Mouse (Mus musculus): ENCODE results near the gene Prdx2. TPM values are rescaled to one million over a fixed set of nuclear protein-coding genes. Genes with fewer than 3 reads are reported as not detected.
A peak's percentile ranks its signal among the peaks of the same experiment; 100 is the strongest.

Prdx2 gene
- total RNA-seq, 2 experiments from 2014 or later: 633 to 676 TPM

GRCm38 (mm10) chr8:84976763-84977434 lies 7.5 kb downstream of the Prdx2 start:
- no peak for DNase-seq
- intact Hi-C loops (cut with DNase I): loop anchor here (5.0 kb wide), 2 partner anchors 50 to 315 kb away; partner anchors contain the start of genes Asna1, Ier2 and Trir

GRCm38 (mm10) chr8:84977435-84978247 lies 8.3 kb downstream of the Prdx2 start:
- DNase-seq: peak; percentile 70 to 82
- intact Hi-C loops (cut with DNase I): loop anchor here (5.0 kb wide), 2 partner anchors 50 to 315 kb away; partner anchors contain the start of genes Asna1, Ier2 and Trir

DNA sequence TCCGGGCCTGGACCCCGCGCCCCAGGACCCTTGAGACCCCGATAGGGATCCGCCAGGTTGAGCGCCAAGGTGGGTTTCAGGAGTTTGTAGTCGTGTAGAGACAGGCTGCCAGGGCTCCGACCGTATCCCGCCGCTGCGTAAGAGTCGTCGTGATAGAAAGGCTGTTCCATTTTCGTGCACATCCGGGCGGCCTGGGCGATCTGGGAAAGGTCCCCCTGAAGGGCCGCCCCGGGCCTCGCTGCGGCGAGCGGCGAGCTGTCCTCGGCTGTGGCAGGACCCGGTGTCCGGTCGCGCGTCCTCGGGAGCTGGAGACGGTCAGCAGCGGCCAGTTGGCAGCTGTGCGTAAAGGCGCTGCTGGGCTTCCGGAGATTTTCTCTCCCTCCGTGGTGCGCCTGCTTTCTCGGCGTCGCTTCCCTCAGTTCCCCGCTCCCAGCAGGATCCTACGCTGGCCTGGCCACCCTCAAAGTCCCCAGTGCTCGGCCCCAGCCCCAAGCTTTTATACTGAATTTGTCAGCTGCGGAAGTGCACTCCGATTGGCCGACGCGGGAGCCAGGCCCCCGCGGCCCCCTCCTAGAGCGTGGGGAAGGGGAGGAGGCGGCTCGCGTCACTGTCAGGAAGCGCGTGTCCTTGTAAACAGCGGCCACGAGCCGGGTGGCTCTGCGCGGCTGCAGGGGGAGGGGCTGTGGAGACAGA lies 9.0 kb downstream of the Prdx2 start, which contains the start of gene Junb:
Junb (minus strand) TSS at position 471 of the 693 bp plus-strand sequence.
- intact Hi-C loops (cut with DNase I): loop anchor here (5.0 kb wide), 2 partner anchors 49 to 316 kb away; partner anchors contain the start of genes Asna1, Ier2 and Trir
- peak; percentile 96 to 97 for DNase-seq

GRCm38 (mm10) chr8:84979599-84980421 lies 10.4 kb downstream of the Prdx2 start:
- peak; percentile 90 to 95 for DNase-seq
- intact Hi-C loops (cut with DNase I): loop anchor here (5.0 kb wide), 3 partner anchors 47 to 778 kb away; partner anchors contain the start of genes Asna1, Ier2 and Trir

GRCm38 (mm10) chr8:84980622-84981358 lies 11.4 kb downstream of the Prdx2 start:
- peak; percentile 78 for DNase-seq
- intact Hi-C loops (cut with DNase I): loop anchor here (5.0 kb wide), 1 partner anchor 778 kb away; no protein-coding TSS in a partner anchor

GRCm38 (mm10) chr8:84981644-84982498 lies 12.5 kb downstream of the Prdx2 start:
- intact Hi-C loops (cut with DNase I): loop anchor here (5.0 kb wide), 1 partner anchor 780 kb away; no protein-coding TSS in a partner anchor
- DNase-seq: no peak

DNA sequence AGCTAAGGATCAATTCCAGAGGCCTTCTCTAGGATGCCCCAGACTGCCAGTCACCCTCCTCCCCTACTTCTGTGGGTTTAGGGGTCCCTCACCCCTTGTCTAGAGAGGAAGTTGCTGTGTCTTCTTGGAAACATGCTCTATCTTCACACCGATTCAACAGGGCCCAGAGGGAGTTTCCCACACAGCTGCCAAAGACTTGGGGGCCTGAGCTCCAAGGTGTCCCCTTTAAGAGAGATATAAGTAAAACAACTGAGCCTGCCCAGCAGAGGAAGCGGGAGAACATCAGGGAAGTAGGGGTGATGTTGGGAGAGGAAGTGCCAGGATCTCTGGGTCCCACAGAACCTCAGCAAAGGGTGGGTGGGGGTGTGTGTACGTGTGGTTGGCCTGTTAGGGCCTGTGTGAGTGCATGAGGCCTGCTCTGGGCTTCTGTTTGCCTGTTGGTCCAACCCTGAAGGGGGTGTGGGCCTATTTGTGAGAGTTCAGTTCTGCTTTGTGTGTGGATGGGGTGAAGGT lies 13.2 kb downstream of the Prdx2 start:
- DNase-seq: no peak
- intact Hi-C loops (cut with DNase I): loop anchor here (5.0 kb wide), 1 partner anchor 780 kb away; no protein-coding TSS in a partner anchor

- no peak for DNase-seq
Observed at GRCm38 (mm10) chr8:84984294-84985048, 15.1 kb downstream of the Prdx2 start.

DNA sequence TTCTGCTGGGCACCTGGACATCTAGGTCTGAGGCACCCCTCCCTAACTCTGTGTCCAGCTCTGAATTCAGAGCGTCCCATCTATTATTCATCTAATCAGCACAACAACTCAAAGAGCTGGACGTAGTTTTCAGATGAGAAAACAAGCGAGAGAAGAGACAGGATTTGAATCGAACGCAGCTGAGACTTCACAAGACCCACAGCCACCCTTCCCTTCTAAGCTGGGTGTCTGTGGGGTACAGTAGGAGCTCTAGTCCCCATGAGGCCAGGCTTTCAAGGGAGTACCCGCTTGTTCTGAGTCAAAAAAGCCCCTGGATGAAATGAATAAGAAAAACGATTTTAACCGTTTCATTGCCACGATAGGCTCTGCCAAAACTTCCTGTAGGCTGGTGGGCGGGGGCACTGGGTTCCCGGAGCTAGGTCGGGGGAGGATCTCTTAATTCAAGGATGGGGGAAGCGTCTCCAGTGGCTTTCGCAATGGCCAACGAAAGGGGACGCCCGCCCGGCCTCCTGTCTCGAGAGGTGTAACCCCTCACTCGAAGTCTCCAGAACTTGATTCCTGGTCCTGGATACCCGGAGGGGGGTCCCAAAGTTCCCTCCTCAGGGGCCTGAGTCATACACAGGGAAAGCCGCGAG lies 15.8 kb downstream of the Prdx2 start:
- no peak for DNase-seq
- intact Hi-C loops (cut with DNase I): no loop called here

More at GRCm38 (mm10) chr8:84984294-84985048, 15.1 kb downstream of the Prdx2 start:
- intact Hi-C loops (cut with DNase I): loop anchor here (5.0 kb wide), 1 partner anchor 782 kb away; no protein-coding TSS in a partner anchor

DNA sequence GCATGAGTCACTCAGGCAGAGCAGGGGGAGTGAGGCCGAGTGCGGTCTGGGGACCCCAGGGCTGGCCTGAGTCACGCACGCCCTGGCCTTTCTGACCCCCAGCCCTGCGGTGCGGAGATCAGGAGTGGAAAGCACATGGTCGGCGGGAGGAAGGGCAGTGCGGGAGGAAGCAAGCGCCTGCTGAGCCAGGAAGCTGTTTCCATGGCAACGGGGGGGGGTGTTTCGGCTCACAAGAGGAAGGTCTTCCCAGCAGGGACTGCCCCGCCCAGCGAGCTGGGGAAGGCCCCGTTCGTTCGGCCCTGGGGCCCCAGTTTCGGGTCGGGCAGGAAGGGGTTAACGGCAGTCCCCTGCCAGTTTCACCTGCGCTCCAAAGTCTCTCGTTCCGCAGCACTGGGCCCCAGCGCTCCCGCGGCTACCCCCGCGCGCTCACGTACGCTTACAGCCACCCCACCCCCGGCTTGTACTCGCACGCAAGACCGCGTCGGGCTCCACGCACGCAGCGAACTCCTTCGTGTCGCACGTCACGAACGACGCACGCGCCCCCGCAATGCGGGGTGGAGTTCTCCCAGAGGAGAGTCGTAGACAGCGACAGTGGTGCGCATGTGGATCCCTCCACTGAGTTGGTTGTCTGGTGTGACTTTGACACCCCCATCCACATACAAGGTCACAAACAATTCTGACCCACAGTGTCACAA lies 16.4 kb downstream of the Prdx2 start:
- intact Hi-C loops (cut with DNase I): no loop called here
- peak; percentile 84 to 89 for DNase-seq

GRCm38 (mm10) chr8:84986379-84986945 lies 17.1 kb downstream of the Prdx2 start:
- intact Hi-C loops (cut with DNase I): no loop called here

GRCm38 (mm10) chr8:84987388-84987787 lies 18.0 kb downstream of the Prdx2 start:
- intact Hi-C loops (cut with DNase I): no loop called here
- DNase-seq: no peak

More at GRCm38 (mm10) chr8:84986379-84986945, 17.1 kb downstream of the Prdx2 start:
- no peak for DNase-seq

- intact Hi-C loops (cut with DNase I): no loop called here
- DNase-seq: no peak
Observed at GRCm38 (mm10) chr8:84987903-84988302, 18.5 kb downstream of the Prdx2 start.

DNA sequence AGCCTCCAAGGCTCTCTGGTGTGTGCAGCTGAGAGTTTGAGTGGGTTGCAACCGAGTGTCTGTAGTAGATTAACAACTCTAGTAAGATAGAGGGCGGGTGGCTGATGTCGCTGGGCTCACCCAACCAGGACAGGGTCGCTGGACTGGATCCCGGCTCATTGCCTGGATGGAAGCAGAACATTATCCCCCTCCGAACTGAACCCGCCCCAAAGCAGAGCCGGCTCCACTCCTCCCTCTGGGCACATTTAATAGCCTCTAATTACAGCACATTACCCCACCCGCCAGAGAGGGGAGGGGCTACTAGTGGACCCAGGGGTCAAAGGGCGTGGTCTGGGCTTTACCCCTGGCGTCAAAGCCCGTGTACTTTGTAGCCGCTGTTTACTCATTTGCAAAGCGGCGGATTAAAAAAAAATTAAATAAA lies 19.9 kb downstream of the Prdx2 start:
- intact Hi-C loops (cut with DNase I): no loop called here
- DNase-seq: peak in 1 of 2 experiments; percentile 62

DNA sequence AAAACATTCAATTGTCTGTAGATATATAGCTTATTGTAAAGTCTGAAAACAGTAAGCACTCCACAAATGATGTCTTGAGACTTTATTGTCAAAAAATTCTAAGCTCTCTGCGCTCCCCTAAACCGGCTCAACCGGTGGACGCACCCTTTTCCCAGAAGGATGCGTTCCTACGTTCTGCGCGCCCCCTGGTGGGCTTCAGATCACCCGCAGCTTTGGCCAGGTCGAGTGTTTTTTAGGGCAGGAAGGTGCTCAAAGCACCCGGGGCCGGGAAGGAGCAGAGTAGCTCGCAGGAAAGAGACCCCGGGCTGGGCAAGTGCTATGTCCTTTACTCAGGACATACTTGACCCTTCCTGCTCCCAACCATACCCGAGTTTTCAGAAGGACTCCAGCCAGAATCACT lies 20.4 kb downstream of the Prdx2 start:
- peak; percentile 95 to 97 for DNase-seq
- intact Hi-C loops (cut with DNase I): loop anchor here (1.0 kb wide), 1 partner anchor 15 kb away; no protein-coding TSS in a partner anchor

All from heart, postnatal 36 days (tissue).